Mouse (Mus musculus): ENCODE data around the gene Ccnf. TPM values are rescaled to one million over a fixed set of nuclear protein-coding genes. Genes with fewer than 3 reads are reported as not detected.

Gene Ccnf
- polyA plus RNA-seq, 1 experiment from 2014 or later, result 11.8 TPM

- Histone ChIP-seq H3K36me3 (ENCODE audit: control insufficient read depth, insufficient read depth, low read length) (no peaks in the 10 kb centered on the region), H3K27ac (replicated peaks) (no peak overlapping the region), H3K9ac (ENCODE audit: low read length) (no peak overlapping the region), H3K9me3 (ENCODE audit: control insufficient read depth, low read length) (no peaks in the 10 kb centered on the region), H3K4me1 (replicated peaks; ENCODE audit: control insufficient read depth, insufficient read depth) (no peaks in the 10 kb centered on the region), H3K27me3 (ENCODE audit: control insufficient read depth, insufficient read depth, low read length) (no peaks in the 10 kb centered on the region), H3K4me3 (ENCODE audit: low read depth, low read length) (no peak overlapping the region), H3K4me2 (replicated peaks; ENCODE audit: low read depth) (no peak overlapping the region)
- ATAC-seq (ENCODE audit: low FRiP score, low TSS enrichment) (no peak), DNase-seq (ENCODE audit: low spot score) (no peak)
- 86% methylated on average over 2 of the region's 2 CpGs for WGBS
- no peak for TF ChIP-seq CTCF (IDR thresholded peaks at IDR 0.05; ENCODE audit: low read depth)
- TF ChIP-seq EP300 (optimal IDR thresholded peaks at IDR 0.05), result no peak
These were observed 60.4 kb downstream of the Ccnf start for GRCm38 (mm10) chr17:24190934-24191333.

- no peak overlapping the region for H3K9ac ChIP-seq (ENCODE audit: low read length)
- H3K4me2 ChIP-seq (replicated peaks; ENCODE audit: low read depth), result no peak overlapping the region
- no peak overlapping the region for H3K27ac ChIP-seq (replicated peaks)
- DNase-seq (ENCODE audit: low spot score), result no peak
- 76% methylated on average over 3 of the region's 3 CpGs for WGBS
- H3K4me1 ChIP-seq (replicated peaks; ENCODE audit: control insufficient read depth, insufficient read depth), result no peaks in the 10 kb centered on the region
- no peak for TF ChIP-seq CTCF (IDR thresholded peaks at IDR 0.05; ENCODE audit: low read depth)
- TF ChIP-seq EP300 (optimal IDR thresholded peaks at IDR 0.05), result no peak
- H3K27me3 ChIP-seq (ENCODE audit: control insufficient read depth, insufficient read depth, low read length), result no peaks in the 10 kb centered on the region
- no peaks in the 10 kb centered on the region for H3K9me3 ChIP-seq (ENCODE audit: control insufficient read depth, low read length)
- no peak overlapping the region for H3K4me3 ChIP-seq (ENCODE audit: low read depth, low read length)
- ATAC-seq (ENCODE audit: low FRiP score, low TSS enrichment), result no peak
- no peaks in the 10 kb centered on the region for H3K36me3 ChIP-seq (ENCODE audit: control insufficient read depth, insufficient read depth, low read length)
These were observed 77.0 kb downstream of the Ccnf start for GRCm38 (mm10) chr17:24174259-24174658.

- WGBS, result 1% methylated on average over 3 of the region's 3 CpGs
- H3K36me3 ChIP-seq (ENCODE audit: control insufficient read depth, insufficient read depth, low read length), result no peaks in the 10 kb centered on the region
- TF ChIP-seq EP300 (optimal IDR thresholded peaks at IDR 0.05) (no peak), CTCF (IDR thresholded peaks at IDR 0.05; ENCODE audit: low read depth) (peak; percentile 95)
- no peak overlapping the region for H3K9ac ChIP-seq (ENCODE audit: low read length)
- H3K4me2 ChIP-seq (replicated peaks; ENCODE audit: low read depth), result no peak overlapping the region
- no peak for ATAC-seq (ENCODE audit: low FRiP score, low TSS enrichment)
- no peak overlapping the region for H3K27ac ChIP-seq (replicated peaks)
- H3K4me1 ChIP-seq (replicated peaks; ENCODE audit: control insufficient read depth, insufficient read depth), result no peaks in the 10 kb centered on the region
- H3K27me3 ChIP-seq (ENCODE audit: control insufficient read depth, insufficient read depth, low read length), result no peaks in the 10 kb centered on the region
- DNase-seq (ENCODE audit: low spot score), result peak; percentile 61
- no peak overlapping the region for H3K4me3 ChIP-seq (ENCODE audit: low read depth, low read length)
- no peaks in the 10 kb centered on the region for H3K9me3 ChIP-seq (ENCODE audit: control insufficient read depth, low read length)
These were observed 77.9 kb downstream of the Ccnf start for GRCm38 (mm10) chr17:24173423-24173822.

Small RNA genes lying within 50 kb of the gene (microRNA-seq; reads per million reads assigned to microRNA genes)
- gene Mir5134 (1.3 reads per million), gene Mir6965 (not detected)

Other genes with a start within 250 kb of the Ccnf start
- gene Prss27, start 213.3 kb downstream of the Ccnf start, polyA plus RNA-seq (2015; fragmentation: Nextera tagmentation; extraction: Ambion mirVana), result 40.8 and 47.1 TPM in 2 replicates
- 44.7 and 45.6 TPM in 2 replicates for gene Kctd5, start 178.0 kb downstream of the Ccnf start, polyA plus RNA-seq (2015; fragmentation: Nextera tagmentation; extraction: Ambion mirVana)
- gene Pdpk1, start 100.6 kb downstream of the Ccnf start, polyA plus RNA-seq (2015; fragmentation: Nextera tagmentation; extraction: Ambion mirVana), result 26.7 and 28.0 TPM in 2 replicates
- 20.5 and 21.7 TPM in 2 replicates for gene Amdhd2, start 87.7 kb downstream of the Ccnf start, polyA plus RNA-seq (2015; fragmentation: Nextera tagmentation; extraction: Ambion mirVana)
- 608 and 627 TPM in 2 replicates for gene Atp6v0c, start 81.8 kb downstream of the Ccnf start, polyA plus RNA-seq (2015; fragmentation: Nextera tagmentation; extraction: Ambion mirVana)
- 1.4 and 1.5 TPM in 2 replicates for gene Tbc1d24, start 45.9 kb downstream of the Ccnf start, polyA plus RNA-seq (2015; fragmentation: Nextera tagmentation; extraction: Ambion mirVana)
- 2.8 and 3.1 TPM in 2 replicates for gene Ntn3, start 42.0 kb downstream of the Ccnf start, polyA plus RNA-seq (2015; fragmentation: Nextera tagmentation; extraction: Ambion mirVana)
- gene Tedc2, start 30.6 kb downstream of the Ccnf start, polyA plus RNA-seq (2015; fragmentation: Nextera tagmentation; extraction: Ambion mirVana), result 4.8 and 6.1 TPM in 2 replicates
- gene Abca17, start 99.6 kb upstream of the Ccnf start, polyA plus RNA-seq (2015; fragmentation: Nextera tagmentation; extraction: Ambion mirVana), result 0.15 TPM in 1 of 2 replicates, not detected in the other
- 9.2 and 10.9 TPM in 2 replicates for gene Abca3, start 100.5 kb upstream of the Ccnf start, polyA plus RNA-seq (2015; fragmentation: Nextera tagmentation; extraction: Ambion mirVana)
- 106 and 113 TPM in 2 replicates for gene Rnps1, start 163.1 kb upstream of the Ccnf start, polyA plus RNA-seq (2015; fragmentation: Nextera tagmentation; extraction: Ambion mirVana)
- 250 and 263 TPM in 2 replicates for gene Eci1, start 175.2 kb upstream of the Ccnf start, polyA plus RNA-seq (2015; fragmentation: Nextera tagmentation; extraction: Ambion mirVana)
- gene Dnase1l2, start 191.6 kb upstream of the Ccnf start, polyA plus RNA-seq (2015; fragmentation: Nextera tagmentation; extraction: Ambion mirVana), result 88.0 and 98.5 TPM in 2 replicates
- 12.0 and 12.5 TPM in 2 replicates for gene E4f1, start 218.8 kb upstream of the Ccnf start, polyA plus RNA-seq (2015; fragmentation: Nextera tagmentation; extraction: Ambion mirVana)
- gene Pgp, start 218.9 kb upstream of the Ccnf start, polyA plus RNA-seq (2015; fragmentation: Nextera tagmentation; extraction: Ambion mirVana), result 45.4 and 48.9 TPM in 2 replicates
- gene Bricd5, start 222.4 kb upstream of the Ccnf start, polyA plus RNA-seq (2015; fragmentation: Nextera tagmentation; extraction: Ambion mirVana), result 0.13 TPM in 1 of 2 replicates, not detected in the other
- 12.4 and 13.4 TPM in 2 replicates for gene Mlst8, start 227.6 kb upstream of the Ccnf start, polyA plus RNA-seq (2015; fragmentation: Nextera tagmentation; extraction: Ambion mirVana)
- 0.84 and 1.3 TPM in 2 replicates for gene Caskin1, start 237.1 kb upstream of the Ccnf start, polyA plus RNA-seq (2015; fragmentation: Nextera tagmentation; extraction: Ambion mirVana)